Mouse (Mus musculus) testis, postnatal 10 days (tissue): ENCODE data around the gene Mroh2a.

Experiments
- DNase-seq: peaks from one replicate; pipeline ENCODE4 v3.0.0; 2021; ENCODE audit warnings: low spot score

Gene Mroh2a

GRCm38 (mm10) chr1:88291409-88292005, 64.7 kb downstream of the Mroh2a start:
- DNase-seq: no peak

GRCm38 (mm10) chr1:88292057-88292456, 65.3 kb downstream of the Mroh2a start:
- no peak for DNase-seq

GRCm38 (mm10) chr1:88294650-88295049, 67.9 kb downstream of the Mroh2a start:
- no peak for DNase-seq

- no peak for DNase-seq
Observed at GRCm38 (mm10) chr1:88296171-88296920, 69.6 kb downstream of the Mroh2a start.

- no peak for DNase-seq
Observed at GRCm38 (mm10) chr1:88297480-88298258, 70.9 kb downstream of the Mroh2a start.

GRCm38 (mm10) chr1:88298686-88299528, 72.1 kb downstream of the Mroh2a start:
- DNase-seq: no peak

- no peak for DNase-seq
Observed at GRCm38 (mm10) chr1:88299529-88299945, 72.8 kb downstream of the Mroh2a start.

- no peak for DNase-seq
Observed at GRCm38 (mm10) chr1:88300301-88301050, 73.7 kb downstream of the Mroh2a start.

- DNase-seq: peak; percentile 61
Observed at GRCm38 (mm10) chr1:88301121-88302014, 74.6 kb downstream of the Mroh2a start.

- DNase-seq: no peak
Observed at GRCm38 (mm10) chr1:88302057-88302740, 75.4 kb downstream of the Mroh2a start.

- DNase-seq: no peak
Observed at GRCm38 (mm10) chr1:88303762-88304161, 77.0 kb downstream of the Mroh2a start.

- DNase-seq: no peak
Observed at GRCm38 (mm10) chr1:88304261-88304985, 77.6 kb downstream of the Mroh2a start.

GRCm38 (mm10) chr1:88305018-88305795, 78.4 kb downstream of the Mroh2a start:
- DNase-seq: no peak

GRCm38 (mm10) chr1:88306543-88306942, 79.8 kb downstream of the Mroh2a start:
- DNase-seq: peak; percentile 56

- no peak for DNase-seq
Observed at GRCm38 (mm10) chr1:88307180-88307579, 80.4 kb downstream of the Mroh2a start.

- DNase-seq: no peak
Observed at GRCm38 (mm10) chr1:88309020-88309419, 82.2 kb downstream of the Mroh2a start.

- DNase-seq: no peak
Observed at GRCm38 (mm10) chr1:88309905-88310304, 83.1 kb downstream of the Mroh2a start.

- DNase-seq: no peak
Observed at GRCm38 (mm10) chr1:88310349-88310748, 83.6 kb downstream of the Mroh2a start.
